Mouse (Mus musculus) C2C12 (cell line): Measurements from ENCODE around the gene Unc5cl.

Experiments used
- CEBPB ChIP-seq: IDR thresholded peaks from one replicate; pipeline ENCODE4 v1.6.1; 2011; ENCODE audit warnings: low read depth, mild to moderate bottlenecking, control low read depth, moderate library complexity
- CTCF ChIP-seq: IDR thresholded peaks from one replicate; pipeline ENCODE4 v1.5.1; 2011; ENCODE audit not compliant: control insufficient read depth, insufficient read depth, insufficient read length

DNA sequence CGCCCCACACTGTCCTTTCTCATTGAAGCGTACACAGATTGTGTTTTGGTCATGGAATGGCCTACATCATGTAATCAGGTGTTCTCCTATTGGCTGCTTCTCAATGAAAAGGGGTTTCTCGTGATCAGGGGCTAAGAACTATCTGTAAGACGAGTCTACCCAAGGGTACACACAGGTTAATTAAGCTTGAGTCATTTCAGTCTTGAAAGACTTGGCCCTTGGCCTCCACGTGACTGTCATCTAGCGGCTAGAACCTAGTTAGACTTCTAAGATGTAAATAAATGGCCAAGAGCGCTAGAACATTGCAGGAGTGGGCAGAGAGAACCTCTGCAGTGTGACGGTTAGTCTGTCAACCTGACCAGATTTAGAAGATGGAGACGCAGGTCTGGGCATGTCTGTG lies 30.5 kb upstream of the Unc5cl start:
- TF ChIP-seq CTCF, result no peak
- TF ChIP-seq CEBPB, result no peak
